Mouse (Mus musculus): ENCODE data around the gene Dcps. TPM values are rescaled to one million over a fixed set of nuclear protein-coding genes. Genes with fewer than 3 reads are reported as not detected.

The Dcps gene
- total and polyA plus RNA-seq, 2 experiments from 2014 or later, result 48.5 to 55.3 TPM

- H3K9ac ChIP-seq (replicated peaks; ENCODE audit: low read length), result no peak overlapping the region
- peak; percentile 33 for DNase-seq (ENCODE audit: low spot score)
- peaks cover 15% of the 10 kb centered on the region for H3K4me1 ChIP-seq (ENCODE audit: insufficient read depth, low read length)
- H3K9me3 ChIP-seq (ENCODE audit: low read length), result no peaks in the 10 kb centered on the region
- no peaks in the 10 kb centered on the region for H3K36me3 ChIP-seq (ENCODE audit: insufficient read depth, low read length)
- H3K27me3 ChIP-seq (ENCODE audit: insufficient read depth, low read length), result no peaks in the 10 kb centered on the region
- no peak overlapping the region for H3K4me3 ChIP-seq (ENCODE audit: low read length)
- no peak overlapping the region for H3K27ac ChIP-seq
- peak overlapping the region; percentile 20 for H3K4me2 ChIP-seq (ENCODE audit: low read depth, low read length)
- no peak for TF ChIP-seq CTCF (IDR thresholded peaks at IDR 0.05; ENCODE audit: low read depth)
- WGBS, result 26% methylated on average over 19 of the region's 19 CpGs
- ATAC-seq, result no peak
These were observed 63.8 kb downstream of the Dcps start for GRCm38 (mm10) chr9:35111941-35112595.

GRCm38 (mm10) chr9:35111446-35111845 lies 64.4 kb downstream of the Dcps start:
- H3K9me3 ChIP-seq (ENCODE audit: low read length), result no peaks in the 10 kb centered on the region
- H3K9ac ChIP-seq (replicated peaks; ENCODE audit: low read length), result no peak overlapping the region
- ATAC-seq (no peak), DNase-seq (ENCODE audit: low spot score) (no peak)
- 80% methylated on average over 7 of the region's 7 CpGs for WGBS
- no peaks in the 10 kb centered on the region for H3K36me3 ChIP-seq (ENCODE audit: insufficient read depth, low read length)
- H3K4me1 ChIP-seq (ENCODE audit: insufficient read depth, low read length), result peaks cover 16% of the 10 kb centered on the region
- no peaks in the 10 kb centered on the region for H3K27me3 ChIP-seq (ENCODE audit: insufficient read depth, low read length)
- peak overlapping the region; percentile 20; the same call in 1 of the 2 replicates for H3K4me2 ChIP-seq (ENCODE audit: low read depth, low read length)
- no peak overlapping the region for H3K4me3 ChIP-seq (ENCODE audit: low read length)
- no peak overlapping the region for H3K27ac ChIP-seq
- no peak for TF ChIP-seq CTCF (IDR thresholded peaks at IDR 0.05; ENCODE audit: low read depth)

- Histone ChIP-seq H3K4me1 (ENCODE audit: insufficient read depth, low read length) (peaks cover 17% of the 10 kb centered on the region), H3K4me3 (ENCODE audit: low read length) (no peak overlapping the region), H3K9ac (replicated peaks; ENCODE audit: low read length) (no peak overlapping the region), H3K27ac (no peak overlapping the region), H3K27me3 (ENCODE audit: insufficient read depth, low read length) (no peaks in the 10 kb centered on the region), H3K4me2 (ENCODE audit: low read depth, low read length) (no peak overlapping the region), H3K9me3 (ENCODE audit: low read length) (no peaks in the 10 kb centered on the region), H3K36me3 (ENCODE audit: insufficient read depth, low read length) (no peaks in the 10 kb centered on the region)
- TF ChIP-seq CTCF (IDR thresholded peaks at IDR 0.05; ENCODE audit: low read depth), result no peak
- no peak for DNase-seq (ENCODE audit: low spot score)
- no peak for ATAC-seq
- 78% methylated on average over 4 of the region's 4 CpGs for WGBS
These were observed 65.3 kb downstream of the Dcps start for GRCm38 (mm10) chr9:35110567-35110966.

- Histone ChIP-seq H3K4me3 (ENCODE audit: low read length) (no peak overlapping the region), H3K4me1 (ENCODE audit: insufficient read depth, low read length) (peaks cover 17% of the 10 kb centered on the region), H3K9me3 (ENCODE audit: low read length) (no peaks in the 10 kb centered on the region), H3K4me2 (ENCODE audit: low read depth, low read length) (no peak overlapping the region), H3K9ac (replicated peaks; ENCODE audit: low read length) (no peak overlapping the region), H3K27me3 (ENCODE audit: insufficient read depth, low read length) (no peaks in the 10 kb centered on the region), H3K27ac (peak overlapping the region; percentile 58; the same call in 1 of the 2 replicates), H3K36me3 (ENCODE audit: insufficient read depth, low read length) (no peaks in the 10 kb centered on the region)
- DNase-seq (ENCODE audit: low spot score) (no peak), ATAC-seq (no peak)
- TF ChIP-seq CTCF (IDR thresholded peaks at IDR 0.05; ENCODE audit: low read depth), result no peak
- WGBS, result 94% methylated on average over 5 of the region's 5 CpGs
These were observed 65.8 kb downstream of the Dcps start for GRCm38 (mm10) chr9:35110051-35110450.

- Histone ChIP-seq H3K9ac (replicated peaks; ENCODE audit: low read length) (no peak overlapping the region), H3K27me3 (ENCODE audit: insufficient read depth, low read length) (no peaks in the 10 kb centered on the region), H3K4me3 (ENCODE audit: low read length) (no peak overlapping the region), H3K27ac (peak overlapping the region; percentile 58; the same call in 1 of the 2 replicates), H3K4me1 (ENCODE audit: insufficient read depth, low read length) (peaks cover 17% of the 10 kb centered on the region), H3K36me3 (ENCODE audit: insufficient read depth, low read length) (no peaks in the 10 kb centered on the region), H3K9me3 (ENCODE audit: low read length) (no peaks in the 10 kb centered on the region), H3K4me2 (ENCODE audit: low read depth, low read length) (no peak overlapping the region)
- no peak for TF ChIP-seq CTCF (IDR thresholded peaks at IDR 0.05; ENCODE audit: low read depth)
- peak; percentile 85 for DNase-seq (ENCODE audit: low spot score)
- WGBS, result 29% methylated on average over 5 of the region's 5 CpGs
- peak; percentile 95 for ATAC-seq
These were observed 66.9 kb downstream of the Dcps start for GRCm38 (mm10) chr9:35108916-35109315.

GRCm38 (mm10) chr9:35108066-35108465 lies 67.8 kb downstream of the Dcps start:
- no peak for TF ChIP-seq CTCF (IDR thresholded peaks at IDR 0.05; ENCODE audit: low read depth)
- DNase-seq (ENCODE audit: low spot score), result no peak
- no peaks in the 10 kb centered on the region for H3K27me3 ChIP-seq (ENCODE audit: insufficient read depth, low read length)
- H3K9me3 ChIP-seq (ENCODE audit: low read length), result no peaks in the 10 kb centered on the region
- H3K9ac ChIP-seq (replicated peaks; ENCODE audit: low read length), result no peak overlapping the region
- WGBS, result 88% methylated on average over 3 of the region's 3 CpGs
- no peak overlapping the region for H3K4me2 ChIP-seq (ENCODE audit: low read depth, low read length)
- H3K36me3 ChIP-seq (ENCODE audit: insufficient read depth, low read length), result no peaks in the 10 kb centered on the region
- no peak for ATAC-seq
- H3K4me3 ChIP-seq (ENCODE audit: low read length), result no peak overlapping the region
- H3K4me1 ChIP-seq (ENCODE audit: insufficient read depth, low read length), result peaks cover 17% of the 10 kb centered on the region
- H3K27ac ChIP-seq, result no peak overlapping the region

- ATAC-seq (no peak), DNase-seq (ENCODE audit: low spot score) (no peak)
- Histone ChIP-seq H3K9me3 (ENCODE audit: low read length) (no peaks in the 10 kb centered on the region), H3K4me1 (ENCODE audit: insufficient read depth, low read length) (peaks cover 17% of the 10 kb centered on the region), H3K4me3 (ENCODE audit: low read length) (no peak overlapping the region), H3K4me2 (ENCODE audit: low read depth, low read length) (no peak overlapping the region), H3K27me3 (ENCODE audit: insufficient read depth, low read length) (no peaks in the 10 kb centered on the region), H3K9ac (replicated peaks; ENCODE audit: low read length) (no peak overlapping the region), H3K36me3 (ENCODE audit: insufficient read depth, low read length) (no peaks in the 10 kb centered on the region), H3K27ac (no peak overlapping the region)
- TF ChIP-seq CTCF (IDR thresholded peaks at IDR 0.05; ENCODE audit: low read depth), result no peak
- WGBS, result 89% methylated on average over 5 of the region's 5 CpGs
These were observed 68.5 kb downstream of the Dcps start for GRCm38 (mm10) chr9:35107396-35107795.

All from hindbrain, postnatal 0 days (tissue).